Mouse (Mus musculus) lung, adult 2 months (tissue): ENCODE results near the gene 3110040N11Rik.

Source experiments
- CTCF ChIP-seq: fragments of 200-500 bp; IDR thresholded peaks from 2 replicates; pipeline ENCODE4 v1.5.1; 2011; ENCODE audit warnings: mild to moderate bottlenecking, low read length, control low read depth; ENCODE audit not compliant: insufficient read depth
- POLR2A ChIP-seq: fragments of 200-500 bp; IDR thresholded peaks from 2 replicates; pipeline ENCODE4 v1.6.1; 2011; ENCODE audit warnings: low read depth, mild to moderate bottlenecking, control low read depth, low read length, borderline replicate concordance; ENCODE audit errors: extremely low read depth

GRCm38 (mm10) chr7:81806067-81806466 is 16.8 kb upstream of the 3110040N11Rik start:
- TF ChIP-seq CTCF (no peak), POLR2A (no peak)
